Mouse (Mus musculus) lung, embryonic 14.5 days (tissue): ENCODE measurements around the gene Gm11634. TPM values are rescaled to one million over a fixed set of nuclear protein-coding genes. Genes with fewer than 3 reads are reported as not detected.
"Not testable (repeated sequence)": the region's sequence is repeated elsewhere in the genome, so short reads cannot be mapped to it uniquely, and the experiment has no call there.

Source experiments
- ATAC-seq: fragments of 200-750 bp; cut with Nextera tagmentation; 2 replicates; pipeline ENCODE4 v1.8.0; 2017; ENCODE audit warnings: mild to moderate bottlenecking, moderate TSS enrichment, moderate library complexity; ENCODE audit not compliant: insufficient read depth
- DNase-seq: peaks from one replicate; pipeline ENCODE4 v3.0.0-alpha.2; 2015
- H3K27ac ChIP-seq: fragments of 300-500 bp; sonication (generic); 2 replicates; pipeline ENCODE4 v1.5.1; 2014; ENCODE audit warnings: low read depth, mild to moderate bottlenecking, moderate library complexity
- H3K27me3 ChIP-seq: fragments of 300-500 bp; sonication (generic); 2 replicates; pipeline ENCODE4 v1.6.1; 2014; ENCODE audit warnings: low read length, control low read depth; ENCODE audit not compliant: insufficient read depth
- H3K36me3 ChIP-seq: fragments of 300-500 bp; sonication (generic); 2 replicates; pipeline ENCODE4 v1.6.1; 2014; ENCODE audit warnings: control low read depth; ENCODE audit not compliant: insufficient read depth
- H3K4me1 ChIP-seq: fragments of 300-500 bp; sonication (generic); 2 replicates; pipeline ENCODE4 v1.6.1; 2014; ENCODE audit warnings: antibody characterized with exemption, control low read depth; ENCODE audit not compliant: insufficient read depth
- H3K4me2 ChIP-seq: fragments of 300-500 bp; sonication (generic); 2 replicates; pipeline ENCODE4 v1.6.1; 2014; ENCODE audit warnings: mild to moderate bottlenecking
- H3K4me3 ChIP-seq: fragments of 300-500 bp; sonication (generic); 2 replicates; pipeline ENCODE4 v1.5.1; 2014; ENCODE audit warnings: low read depth, low read length
- H3K9ac ChIP-seq: fragments of 300-500 bp; sonication (generic); 2 replicates; pipeline ENCODE4 v1.6.1; 2014
- H3K9me3 ChIP-seq: fragments of 300-500 bp; sonication (generic); 2 replicates; pipeline ENCODE4 v1.6.1; 2016; ENCODE audit warnings: low read depth, low read length, control low read depth
- CTCF ChIP-seq: IDR thresholded peaks from 2 replicates; pipeline ENCODE4 v1.5.1; 2016; ENCODE audit warnings: antibody characterized with exemption, low read depth
- WGBS: fragments of 180-500 bp; shearing (Covaris S2); extraction: QIAGEN DNeasy Blood & Tissue Kit; methylation state at CpG from one replicate; pipeline ENCODE4 v1.1.7; 2014; 5-methylcytosine and 5-hydroxymethylcytosine counted together
- polyA plus RNA-seq: library from polyadenylated mRNA; unstranded; fragments of >200 nt; fragmentation: Nextera tagmentation; extraction: Ambion mirVana; gene quantifications from 2 replicates; pipeline ENCODE4 v1.2.1, GENCODE M21; 2014

The Gm11634 gene
- not detected in 2 replicates for polyA plus RNA-seq

- TF ChIP-seq CTCF, result no peak
- DNase-seq (no peak), ATAC-seq (no peak)
- Histone ChIP-seq H3K36me3 (no peaks in the 10 kb centered on the region), H3K27me3 (no peaks in the 10 kb centered on the region), H3K9me3 (no peaks in the 10 kb centered on the region), H3K4me3 (no peak within 1 kb of the TSS), H3K4me1 (no peaks in the 10 kb centered on the region), H3K27ac (no peak within 1 kb of the TSS), H3K9ac (no peak within 1 kb of the TSS), H3K4me2 (no peak within 1 kb of the TSS)
- 75% methylated on average over 6 of the region's 6 CpGs for WGBS
Measured at GRCm38 (mm10) chr11:101599156-101599555, at the start of gene Gm11634. Gene Gm11634 (minus strand): TSS chr11:101599256.

GRCm38 (mm10) chr11:101647093-101647492, 48.0 kb upstream of the Gm11634 start:
- H3K4me3 ChIP-seq, H3K27me3 ChIP-seq, H3K36me3 ChIP-seq, H3K27ac ChIP-seq, ATAC-seq, H3K4me1 ChIP-seq, H3K9me3 ChIP-seq, H3K4me2 ChIP-seq, H3K9ac ChIP-seq, DNase-seq: not testable (repeated sequence)
- 95% methylated on average over 10 of the region's 10 CpGs for WGBS

- H3K4me1 ChIP-seq, ATAC-seq, H3K36me3 ChIP-seq, H3K9me3 ChIP-seq, DNase-seq, H3K27me3 ChIP-seq: not testable (repeated sequence)
- 8% methylated on average over 16 of the region's 16 CpGs for WGBS
- Histone ChIP-seq H3K4me2 (peak overlapping the region; percentile 54), H3K9ac (peak overlapping the region; percentile 42), H3K4me3 (peak overlapping the region; percentile 18; the same call in 1 of the 2 replicates), H3K27ac (peak overlapping the region; percentile 90)
Measured at GRCm38 (mm10) chr11:101646283-101646794, 47.3 kb upstream of the Gm11634 start.

- ATAC-seq, result peak; percentile 84
- DNase-seq, result peak; percentile 92
Measured at GRCm38 (mm10) chr11:101645411-101646282, 46.6 kb upstream of the Gm11634 start.

GRCm38 (mm10) chr11:101645043-101645410, 46.0 kb upstream of the Gm11634 start:
- not testable (repeated sequence) for H3K36me3 ChIP-seq, H3K9me3 ChIP-seq, DNase-seq, H3K27ac ChIP-seq, H3K4me1 ChIP-seq, ATAC-seq, H3K27me3 ChIP-seq, H3K9ac ChIP-seq, H3K4me2 ChIP-seq, H3K4me3 ChIP-seq
- 0% methylated on average over 4 of the region's 4 CpGs for WGBS

More at GRCm38 (mm10) chr11:101645411-101646282, 46.6 kb upstream of the Gm11634 start:
- H3K36me3 ChIP-seq, H3K27me3 ChIP-seq, H3K4me1 ChIP-seq, H3K9me3 ChIP-seq: not testable (repeated sequence)
- Histone ChIP-seq H3K9ac (peak overlapping the region; percentile 42), H3K27ac (peak overlapping the region; percentile 90), H3K4me2 (peak overlapping the region; percentile 54), H3K4me3 (peak overlapping the region; percentile 18; the same call in 1 of the 2 replicates)
- WGBS, result 1% methylated on average over 42 of the region's 56 CpGs

- Histone ChIP-seq H3K9me3 (no peaks in the 10 kb centered on the region), H3K4me2 (no peak overlapping the region), H3K36me3 (no peaks in the 10 kb centered on the region), H3K9ac (no peak overlapping the region), H3K27ac (no peak overlapping the region), H3K4me1 (no peaks in the 10 kb centered on the region), H3K4me3 (no peak overlapping the region), H3K27me3 (no peaks in the 10 kb centered on the region)
- DNase-seq, result no peak
- no peak for TF ChIP-seq CTCF
- 49% methylated on average over 3 of the region's 3 CpGs for WGBS
- ATAC-seq, result no peak
Measured at GRCm38 (mm10) chr11:101644591-101644990, 45.5 kb upstream of the Gm11634 start.

- ATAC-seq, result no peak
Measured at GRCm38 (mm10) chr11:101642931-101643330, 43.9 kb upstream of the Gm11634 start.

GRCm38 (mm10) chr11:101641710-101642642, 42.9 kb upstream of the Gm11634 start:
- DNase-seq, result peak; percentile 83
- not testable (repeated sequence) for H3K36me3 ChIP-seq, H3K4me3 ChIP-seq, H3K9me3 ChIP-seq, H3K27me3 ChIP-seq, H3K4me1 ChIP-seq
- peak overlapping the region; percentile 15; the same call in 1 of the 2 replicates for H3K4me2 ChIP-seq
- WGBS, result 5% methylated on average over 13 of the region's 26 CpGs
- peak; percentile 80 for ATAC-seq
- peak overlapping the region; percentile 48; the same call in 1 of the 2 replicates for H3K9ac ChIP-seq
- peak overlapping the region; percentile 85 for H3K27ac ChIP-seq

More at GRCm38 (mm10) chr11:101642931-101643330, 43.9 kb upstream of the Gm11634 start:
- TF ChIP-seq CTCF, result no peak
- Histone ChIP-seq H3K9me3 (no peaks in the 10 kb centered on the region), H3K27me3 (no peaks in the 10 kb centered on the region), H3K4me2 (no peak overlapping the region), H3K36me3 (no peaks in the 10 kb centered on the region), H3K9ac (no peak overlapping the region), H3K27ac (no peak overlapping the region), H3K4me1 (no peaks in the 10 kb centered on the region), H3K4me3 (no peak overlapping the region)
- 46% methylated on average over 5 of the region's 5 CpGs for WGBS
- no peak for DNase-seq

- not testable (repeated sequence) for H3K9me3 ChIP-seq, H3K36me3 ChIP-seq, H3K4me1 ChIP-seq, H3K27me3 ChIP-seq
- ATAC-seq, result peak; percentile 66
- Histone ChIP-seq H3K9ac (peak overlapping the region; percentile 48), H3K4me3 (peak overlapping the region; percentile 24), H3K4me2 (peak overlapping the region; percentile 57), H3K27ac (peak overlapping the region; percentile 85)
- WGBS, result 5% methylated on average over 51 of the region's 53 CpGs
- DNase-seq, result peak; percentile 89
Measured at GRCm38 (mm10) chr11:101640857-101641709, 42.0 kb upstream of the Gm11634 start.
